Mouse (Mus musculus) adrenal gland, adult 18-20 months (tissue): Measurements from ENCODE around the gene Eme2. TPM values are rescaled to one million over a fixed set of nuclear protein-coding genes. Genes with fewer than 3 reads are reported as not detected.

Experiments
- DNase-seq, 2 experiments: peaks; one replicate each; pipeline ENCODE4 v3.0.0; 2021 to 2022; ENCODE audit warnings: low spot score in 2 of 2
- total RNA-seq, 2 experiments: library from RNA; stranded (reverse); gene quantifications; 1 replicate in 1 of 2; 2 replicates in 1 of 2; pipeline ENCODE4 v1.2.3; 2021

Eme2 gene
- total RNA-seq, 2 experiments from 2014 or later = 40.6 to 46.1 TPM

- peak in 1 of 2 experiments; percentile 30 for DNase-seq
Measured at GRCm38 (mm10) chr17:24878117-24878397, 16.8 kb downstream of the Eme2 start.

GRCm38 (mm10) chr17:24877336-24878116 is 17.4 kb downstream of the Eme2 start:
- peak in 1 of 2 experiments; percentile 18 for DNase-seq

GRCm38 (mm10) chr17:24874989-24875388 is 19.9 kb downstream of the Eme2 start:
- DNase-seq = no peak

GRCm38 (mm10) chr17:24874405-24874745 is 20.5 kb downstream of the Eme2 start:
- no peak for DNase-seq

- no peak for DNase-seq
Measured at GRCm38 (mm10) chr17:24873695-24874404, 21.0 kb downstream of the Eme2 start.

GRCm38 (mm10) chr17:24867914-24868313 is 27.0 kb downstream of the Eme2 start:
- no peak for DNase-seq

GRCm38 (mm10) chr17:24865776-24866175 is 29.1 kb downstream of the Eme2 start, which contains the start of gene Igfals:
Gene Igfals (plus strand): TSS chr17:24865997.
- no peak for DNase-seq

- no peak for DNase-seq
Measured at GRCm38 (mm10) chr17:24861785-24862184, 33.1 kb downstream of the Eme2 start.

- DNase-seq = no peak
Measured at GRCm38 (mm10) chr17:24860076-24860475, 34.8 kb downstream of the Eme2 start.

GRCm38 (mm10) chr17:24858967-24859366 is 35.9 kb downstream of the Eme2 start:
- DNase-seq = no peak

GRCm38 (mm10) chr17:24857831-24858470 is 36.9 kb downstream of the Eme2 start:
- no peak for DNase-seq

GRCm38 (mm10) chr17:24856589-24856988 is 38.3 kb downstream of the Eme2 start:
- peak in 1 of 2 experiments; percentile 14 for DNase-seq

GRCm38 (mm10) chr17:24855838-24856464 is 38.9 kb downstream of the Eme2 start:
- no peak for DNase-seq

- no peak for DNase-seq
Measured at GRCm38 (mm10) chr17:24851381-24852125, 43.3 kb downstream of the Eme2 start.

- DNase-seq = no peak
Measured at GRCm38 (mm10) chr17:24850773-24851127, 44.1 kb downstream of the Eme2 start.

- DNase-seq = peak; percentile 86 to 90
Measured at GRCm38 (mm10) chr17:24850065-24850772, 44.7 kb downstream of the Eme2 start, which contains the start of gene Fahd1. Gene Fahd1 (minus strand): TSS chr17:24850364.

GRCm38 (mm10) chr17:24849733-24850064 is 45.2 kb downstream of the Eme2 start:
- DNase-seq = no peak

- no peak for DNase-seq
Measured at GRCm38 (mm10) chr17:24848600-24849031, 46.3 kb downstream of the Eme2 start.

- no peak for DNase-seq
Measured at GRCm38 (mm10) chr17:24847386-24847785, 47.5 kb downstream of the Eme2 start.

GRCm38 (mm10) chr17:24844525-24844924 is 50.4 kb downstream of the Eme2 start:
- DNase-seq = no peak
